Mouse (Mus musculus): ENCODE measurements around the gene Kdm8.

The Kdm8 gene

DNA sequence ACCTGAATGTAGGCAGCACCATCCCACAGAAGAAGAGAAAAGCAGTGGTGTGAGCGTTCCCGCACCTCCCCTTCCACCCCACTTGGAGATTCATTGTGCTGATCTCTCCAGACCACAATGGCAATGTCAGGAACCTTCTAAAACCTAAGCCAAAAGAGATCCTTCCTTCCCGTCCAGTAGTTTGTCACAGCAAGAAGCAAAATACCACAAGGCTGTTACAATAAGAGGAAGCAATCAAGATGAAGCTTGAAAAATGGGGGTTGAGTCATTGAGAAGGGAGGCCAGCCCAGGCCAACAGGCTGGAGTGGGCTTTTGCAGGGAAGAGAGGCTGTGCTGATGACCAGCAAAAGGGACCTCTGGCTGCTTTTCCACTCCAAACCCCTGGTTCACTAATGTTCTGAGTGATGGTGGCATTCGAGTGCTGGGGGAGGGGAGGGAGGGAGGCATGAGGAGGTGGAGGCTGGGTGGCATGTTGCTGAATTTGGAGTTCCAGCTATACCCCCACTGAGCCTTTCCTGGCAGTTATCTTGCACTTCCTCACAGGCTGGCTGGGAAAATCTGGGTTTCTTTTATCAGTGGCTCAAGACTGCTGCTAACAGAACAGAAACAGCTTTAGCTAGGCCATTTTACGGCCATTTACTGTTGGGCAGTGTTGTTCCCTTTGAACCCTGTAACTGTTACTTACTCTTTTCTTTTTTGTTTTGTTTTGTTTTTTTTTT, 59.1 kb downstream of the Kdm8 start:
- no peak for DNase-seq (ENCODE audit: low spot score)

DNA sequence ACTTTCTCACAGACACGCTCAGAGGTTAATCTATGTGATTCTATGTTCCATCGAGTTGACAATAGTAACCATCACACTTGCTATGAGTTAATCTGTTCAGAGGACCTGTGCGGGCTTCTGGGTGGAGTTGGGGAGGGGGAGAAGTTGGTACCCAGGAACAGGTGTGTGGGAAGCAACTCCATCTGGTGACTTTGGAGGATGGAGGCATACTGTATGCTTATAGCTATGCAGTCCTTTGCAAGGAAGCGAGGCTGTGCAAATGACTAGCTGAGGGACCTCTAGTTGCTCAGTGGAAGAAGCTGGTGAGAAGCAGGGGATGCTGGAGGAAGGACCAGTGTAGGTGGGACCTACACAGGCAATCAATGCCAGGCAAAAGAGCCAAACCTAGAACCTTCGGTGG, 60.1 kb downstream of the Kdm8 start:
- no peak for DNase-seq (ENCODE audit: low spot score)

- DNase-seq (ENCODE audit: low spot score), result no peak
Observed at GRCm38 (mm10) chr7:125505568-125505967, 61.1 kb downstream of the Kdm8 start.

DNA sequence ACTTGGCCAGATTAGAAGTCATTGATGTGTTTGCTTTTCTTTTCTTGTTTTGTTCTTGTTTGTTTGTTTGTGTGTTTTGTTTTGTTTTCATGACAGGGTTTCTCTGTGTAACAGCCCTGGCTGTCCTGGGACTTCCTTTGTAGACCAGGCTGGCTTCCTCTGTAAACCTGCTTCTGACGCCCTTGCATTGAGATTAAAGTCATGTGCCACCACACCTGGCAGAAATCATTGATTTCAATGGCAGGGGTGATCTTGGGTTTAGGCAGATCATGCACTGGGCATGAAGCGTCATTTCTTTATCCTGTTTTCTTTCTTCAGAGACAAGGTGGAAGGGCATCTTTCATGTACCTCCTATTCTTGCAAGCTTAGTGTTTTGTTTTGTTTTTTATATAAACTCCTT, 62.8 kb downstream of the Kdm8 start:
- no peak for DNase-seq (ENCODE audit: low spot score)

- DNase-seq (ENCODE audit: low spot score), result no peak
Observed at GRCm38 (mm10) chr7:125511432-125511831, 67.0 kb downstream of the Kdm8 start.

GRCm38 (mm10) chr7:125511852-125512251, 67.4 kb downstream of the Kdm8 start:
- DNase-seq (ENCODE audit: low spot score), result no peak
